Mouse (Mus musculus): Measurements from ENCODE around the gene Atg13.
"Not testable (repeated sequence)": the region's sequence is repeated elsewhere in the genome, so short reads cannot be mapped to it uniquely, and the experiment has no call there.

The Atg13 gene

GRCm38 (mm10) chr2:91710272-91711234 lies at the start of gene Atg13, which contains the start of gene Harbi1:
Atg13 (minus strand) TSS chr2:91710576.
Harbi1 (plus strand) TSS chr2:91710852.
- peak; percentile 96 for DNase-seq (ENCODE audit: low read depth, low spot score)

- DNase-seq (ENCODE audit: low read depth, low spot score) = no peak
Observed at GRCm38 (mm10) chr2:91749811-91750261, 39.5 kb upstream of the Atg13 start.

- peak; percentile 35 for DNase-seq (ENCODE audit: low read depth, low spot score)
Observed at GRCm38 (mm10) chr2:91744686-91745085, 34.3 kb upstream of the Atg13 start.

- DNase-seq (ENCODE audit: low read depth, low spot score) = no peak
Observed at GRCm38 (mm10) chr2:91739586-91739985, 29.2 kb upstream of the Atg13 start.

- DNase-seq (ENCODE audit: low read depth, low spot score) = no peak
Observed at GRCm38 (mm10) chr2:91735221-91735620, 24.8 kb upstream of the Atg13 start.

- peak; percentile 96 for DNase-seq (ENCODE audit: low read depth, low spot score)
Observed at GRCm38 (mm10) chr2:91729971-91730821, 19.8 kb upstream of the Atg13 start, which contains the start of gene Ambra1. Ambra1 (plus strand) TSS chr2:91730134.

- DNase-seq (ENCODE audit: low read depth, low spot score) = no peak
Observed at GRCm38 (mm10) chr2:91729571-91729970, 19.2 kb upstream of the Atg13 start.

- no peak for DNase-seq (ENCODE audit: low read depth, low spot score)
Observed at GRCm38 (mm10) chr2:91727011-91727410, 16.6 kb upstream of the Atg13 start.

GRCm38 (mm10) chr2:91725476-91725875 lies 15.1 kb upstream of the Atg13 start:
- DNase-seq (ENCODE audit: low read depth, low spot score) = not testable (repeated sequence)

- DNase-seq (ENCODE audit: low read depth, low spot score) = no peak
Observed at GRCm38 (mm10) chr2:91724716-91725115, 14.3 kb upstream of the Atg13 start.

GRCm38 (mm10) chr2:91723951-91724350 lies 13.6 kb upstream of the Atg13 start:
- DNase-seq (ENCODE audit: low read depth, low spot score) = no peak

- DNase-seq (ENCODE audit: low read depth, low spot score) = no peak
Observed at GRCm38 (mm10) chr2:91723382-91723781, 13.0 kb upstream of the Atg13 start.

- DNase-seq (ENCODE audit: low read depth, low spot score) = no peak
Observed at GRCm38 (mm10) chr2:91718276-91718675, 7.9 kb upstream of the Atg13 start.

- no peak for DNase-seq (ENCODE audit: low read depth, low spot score)
Observed at GRCm38 (mm10) chr2:91714921-91715320, 4.5 kb upstream of the Atg13 start.

GRCm38 (mm10) chr2:91711256-91711925 lies 1.0 kb upstream of the Atg13 start:
- no peak for DNase-seq (ENCODE audit: low read depth, low spot score)

GRCm38 (mm10) chr2:91708361-91708760 lies 2.0 kb downstream of the Atg13 start:
- no peak for DNase-seq (ENCODE audit: low read depth, low spot score)

GRCm38 (mm10) chr2:91706456-91706855 lies 3.9 kb downstream of the Atg13 start:
- peak; percentile 28 for DNase-seq (ENCODE audit: low read depth, low spot score)

- peak; percentile 41 for DNase-seq (ENCODE audit: low read depth, low spot score)
Observed at GRCm38 (mm10) chr2:91705736-91706135, 4.6 kb downstream of the Atg13 start.

GRCm38 (mm10) chr2:91701366-91701765 lies 9.0 kb downstream of the Atg13 start:
- no peak for DNase-seq (ENCODE audit: low read depth, low spot score)

GRCm38 (mm10) chr2:91699225-91699624 lies 11.2 kb downstream of the Atg13 start:
- DNase-seq (ENCODE audit: low read depth, low spot score) = no peak

GRCm38 (mm10) chr2:91696225-91696590 lies 14.2 kb downstream of the Atg13 start:
- no peak for DNase-seq (ENCODE audit: low read depth, low spot score)
